ENCODE assay signal across 7 mouse cellular contexts in the genomic region with DNA sequence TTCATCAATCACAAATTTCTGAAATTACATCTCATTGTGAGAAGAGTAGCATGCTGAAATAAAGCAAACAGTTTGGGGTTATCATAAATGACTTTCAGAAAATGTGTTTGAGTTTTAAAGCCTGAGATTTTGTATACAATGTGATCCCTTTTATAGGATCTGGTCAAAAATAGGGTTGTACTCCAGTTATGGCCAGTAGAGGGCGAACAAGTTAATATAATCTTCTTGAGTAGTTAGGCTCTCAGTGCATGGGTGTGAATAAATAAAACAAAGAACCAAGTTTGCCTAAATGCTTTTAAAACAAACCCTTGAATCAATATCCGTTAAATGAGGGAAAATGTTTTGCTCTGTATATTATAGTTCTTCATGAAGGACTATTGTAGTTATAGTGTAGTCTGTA. TPM values are rescaled to one million over a fixed set of nuclear protein-coding genes. Genes with fewer than 3 reads are reported as not detected.
DNase-seq lines count a peak whose midpoint lies in the region; ATAC-seq and TF ChIP-seq lines count a peak whose summit lies in the region.

No protein-coding gene starts in this region.

- WGBS in intestine, postnatal 0 days = 16% methylated on average over 2 of the region's 2 CpGs
- 15% methylated on average over 2 of the region's 2 CpGs for WGBS in intestine, embryonic 16.5 days

- TF ChIP-seq CTCF in intestine, postnatal 0 days (IDR thresholded peaks at IDR 0.05; ENCODE audit: low read depth) = peak; percentile 63
- TF ChIP-seq CTCF in MEL (IDR thresholded peaks at IDR 0.05 in 2 of 3, conservative IDR thresholded peaks at IDR 0.05 in 1 of 3; ENCODE audit: control insufficient read depth in 1 of 3, insufficient read depth in 1 of 3, low read depth in 2 of 3, low read length in 3 of 3, poor library complexity in 1 of 3, severe bottlenecking in 1 of 3) = peak in 1 of 3 experiments; percentile 52; a peak in 3 of 6 replicates
- peak; percentile 84 for TF ChIP-seq CTCF in layer of hippocampus, adult 2 months (conservative IDR thresholded peaks at IDR 0.05)

- peak; percentile 50 for TF ChIP-seq RAD21 in MEL (IDR thresholded peaks at IDR 0.05; ENCODE audit: low read depth, low read length)

- no peaks in the 10 kb centered on the region for H3K36me3 ChIP-seq in intestine, postnatal 0 days (ENCODE audit: control insufficient read depth, insufficient read depth)
- no peaks in the 10 kb centered on the region for H3K36me3 ChIP-seq in intestine, embryonic 16.5 days (ENCODE audit: control insufficient read depth, insufficient read depth, low read length)
- H3K36me3 ChIP-seq in MEL (ENCODE audit: control insufficient read depth in 1 of 2, insufficient read depth in 2 of 2, low read length in 2 of 2) = no peaks in the 10 kb centered on the region

- no peaks in the 10 kb centered on the region for H3K9me3 ChIP-seq in intestine, postnatal 0 days (ENCODE audit: control insufficient read depth)
- no peaks in the 10 kb centered on the region for H3K9me3 ChIP-seq in intestine, embryonic 16.5 days (ENCODE audit: control insufficient read depth, low read length)
- H3K9me3 ChIP-seq in MEL (replicated peaks; ENCODE audit: insufficient read depth, low read length) = no peaks in the 10 kb centered on the region

- no peak for TF ChIP-seq POLR2A in MEL (IDR thresholded peaks at IDR 0.05; ENCODE audit: control insufficient read depth in 1 of 2, insufficient read depth in 1 of 2, low read depth in 1 of 2, low read length in 2 of 2, poor library complexity in 1 of 2)

- H3K4me2 ChIP-seq in intestine, postnatal 0 days (replicated peaks; ENCODE audit: low read depth) = no peak overlapping the region
- H3K4me2 ChIP-seq in intestine, embryonic 16.5 days (ENCODE audit: low read depth, low read length) = no peak overlapping the region

- TF ChIP-seq EP300 in MEL (IDR thresholded peaks at IDR 0.05; ENCODE audit: low read depth in 1 of 2, low read length in 2 of 2) = no peak

- H3K9ac ChIP-seq in intestine, postnatal 0 days (ENCODE audit: low read depth, low read length) = no peak overlapping the region
- H3K9ac ChIP-seq in intestine, embryonic 16.5 days (ENCODE audit: low read depth, low read length) = no peak overlapping the region
- H3K9ac ChIP-seq in MEL (ENCODE audit: control insufficient read depth, low read depth, low read length, poor library complexity, severe bottlenecking) = no peak overlapping the region

- DNase-seq in MEL (ENCODE audit: low read depth, low spot score) = peak; percentile 30
- DNase-seq in brain, embryonic 18.5 days (ENCODE audit: low read depth, low spot score) = peak; percentile 22
- DNase-seq in layer of hippocampus, adult 2 months (ENCODE audit: low spot score in 2 of 2) = peak; percentile 43 to 66
- DNase-seq in spleen, postnatal 4 days (ENCODE audit: low spot score in 2 of 2) = no peak

- no peaks in the 10 kb centered on the region for H3K27me3 ChIP-seq in intestine, postnatal 0 days (replicated peaks; ENCODE audit: control insufficient read depth, insufficient read depth, low read length)
- no peaks in the 10 kb centered on the region for H3K27me3 ChIP-seq in intestine, embryonic 16.5 days (replicated peaks; ENCODE audit: control insufficient read depth, insufficient read depth, low read length)
- H3K27me3 ChIP-seq in MEL (ENCODE audit: control insufficient read depth in 1 of 2, insufficient read depth in 2 of 2, low read length in 2 of 2) = no peaks in the 10 kb centered on the region

- no peak overlapping the region for H3K27ac ChIP-seq in intestine, postnatal 0 days (ENCODE audit: low read depth, low read length)
- H3K27ac ChIP-seq in intestine, embryonic 16.5 days (ENCODE audit: low read length) = no peak overlapping the region
- H3K27ac ChIP-seq in MEL (ENCODE audit: control insufficient read depth, low read depth, low read length) = no peak overlapping the region
- no peak overlapping the region for H3K27ac ChIP-seq in layer of hippocampus, adult 2 months

- H3K4me3 ChIP-seq in intestine, postnatal 0 days (ENCODE audit: low read depth, low read length) = no peak overlapping the region
- H3K4me3 ChIP-seq in intestine, embryonic 16.5 days (ENCODE audit: low read length) = no peak overlapping the region
- H3K4me3 ChIP-seq in MEL (ENCODE audit: control insufficient read depth in 1 of 2, insufficient read depth in 1 of 2, low read depth in 2 of 2, low read length in 2 of 2) = no peak overlapping the region
- no peak overlapping the region for H3K4me3 ChIP-seq in layer of hippocampus, adult 2 months

- no peaks in the 10 kb centered on the region for H3K4me1 ChIP-seq in intestine, postnatal 0 days (replicated peaks; ENCODE audit: control insufficient read depth, insufficient read depth, low read length)
- H3K4me1 ChIP-seq in intestine, embryonic 16.5 days (ENCODE audit: control insufficient read depth, insufficient read depth, low read length) = no peaks in the 10 kb centered on the region
- no peaks in the 10 kb centered on the region for H3K4me1 ChIP-seq in MEL (ENCODE audit: control insufficient read depth in 1 of 2, insufficient read depth in 2 of 2, low read length in 2 of 2)

- H3K79me2 ChIP-seq in MEL (ENCODE audit: control insufficient read depth, insufficient read depth, low read length, poor library complexity) = no peaks in the 10 kb centered on the region

- no peak for ATAC-seq in intestine, postnatal 0 days
- ATAC-seq in intestine, embryonic 16.5 days = no peak
- no peak for ATAC-seq in megakaryocyte, adult 5-6 weeks (ENCODE audit: poor library complexity, severe bottlenecking)

TF ChIP-seq in MEL, 35 proteins besides CTCF, POLR2A, EP300 and RAD21:
- TF ChIP-seq ZKSCAN1 (IDR thresholded peaks at IDR 0.05; ENCODE audit: low read depth, low read length) (no peak), SMC3 (IDR thresholded peaks at IDR 0.05; ENCODE audit: low read depth, low read length) (peak; percentile 51)

RNA-seq across cellular contexts. Expression of a gene that starts 46.7 kb away (rescaled TPM):
- 0.20 and 0.21 TPM in 2 replicates for polyA plus RNA-seq in intestine, postnatal 0 days (2015; fragmentation: Nextera tagmentation; extraction: Ambion mirVana)
- polyA plus RNA-seq in intestine, embryonic 16.5 days (2015; fragmentation: Nextera tagmentation; extraction: Ambion mirVana) = 0.04 and 0.18 TPM in 2 replicates
- total RNA-seq in MEL (2012; rRNA removed) = not detected in 2 replicates
- polyA plus RNA-seq in MEL (2012; ENCODE audit: insufficient read depth in 1 of 2, insufficient read length in 2 of 2, low read depth in 1 of 2, low replicate concordance in 2 of 2, missing spikeins in 1 of 2) = not detected
- 10 to 100 TPM; 32.5 to 32.9 TPM for total RNA-seq in layer of hippocampus, adult 2 months (2021)
- not detected in 2 replicates for total RNA-seq in megakaryocyte, adult 5-6 weeks (2015)
- total RNA-seq in megakaryocyte, adult 5-6 weeks (2017) = not detected in 2 replicates

Comparison
In these comparisons a context has a peak if more than half of its experiments do, and no peak if none do; other contexts are left out.
1. DNase-seq: peak in MEL (single experiment), brain, embryonic 18.5 days (single experiment) and layer of hippocampus, adult 2 months (2 of 2); none in spleen, postnatal 4 days (0 of 2).
2. RNA of a gene that starts 46.7 kb away (total RNA-seq): 32.5 to 32.9 TPM in layer of hippocampus, adult 2 months; not detected in MEL and not detected in megakaryocyte, adult 5-6 weeks; every median in the first group is over 10 times any median in the second.